Mouse (Mus musculus) liver, embryonic 16.5 days (tissue): Measurements from ENCODE around the gene Lamtor4. TPM values are rescaled to one million over a fixed set of nuclear protein-coding genes. Genes with fewer than 3 reads are reported as not detected.

Experiments used
- ATAC-seq: fragments of 200-750 bp; cut with Nextera tagmentation; 2 replicates; pipeline ENCODE4 v1.8.0; 2017; ENCODE audit warnings: low read depth, mild to moderate bottlenecking, moderate number of reproducible peaks, moderate library complexity
- H3K27ac ChIP-seq: fragments of 300-500 bp; sonication (generic); 2 replicates; pipeline ENCODE4 v1.5.1; 2014; ENCODE audit warnings: mild to moderate bottlenecking, low read length
- H3K27me3 ChIP-seq: fragments of 300-500 bp; sonication (generic); 2 replicates; pipeline ENCODE4 v1.6.1; 2014; ENCODE audit warnings: low read depth, low read length, mixed read lengths; ENCODE audit not compliant: control insufficient read depth, insufficient read depth
- H3K36me3 ChIP-seq: fragments of 300-500 bp; sonication (generic); 2 replicates; pipeline ENCODE4 v1.6.1; 2014; ENCODE audit warnings: mild to moderate bottlenecking; ENCODE audit not compliant: control insufficient read depth, insufficient read depth
- H3K4me1 ChIP-seq: fragments of 300-500 bp; sonication (generic); 2 replicates; pipeline ENCODE4 v1.6.1; 2014; ENCODE audit warnings: low read depth, low read length, mixed read lengths; ENCODE audit not compliant: control insufficient read depth
- H3K4me2 ChIP-seq: fragments of 300-500 bp; sonication (generic); 2 replicates; pipeline ENCODE4 v1.6.1; 2014; ENCODE audit warnings: low read depth, low read length, mixed read lengths
- H3K4me3 ChIP-seq: fragments of 300-500 bp; sonication (generic); 2 replicates; pipeline ENCODE4 v1.5.1; 2014; ENCODE audit warnings: low read depth, mild to moderate bottlenecking, low read length
- H3K9ac ChIP-seq: fragments of 300-500 bp; sonication (generic); 2 replicates; pipeline ENCODE4 v1.6.1; 2014; ENCODE audit warnings: low read depth, low read length
- H3K9me3 ChIP-seq: fragments of 300-500 bp; sonication (generic); replicated peaks from 2 replicates; pipeline ENCODE4 v1.6.1; 2016; ENCODE audit warnings: low read length; ENCODE audit not compliant: control insufficient read depth
- WGBS: fragments of 180-500 bp; shearing (Covaris S2); extraction: QIAGEN DNeasy Blood & Tissue Kit; methylation state at CpG from one replicate; pipeline ENCODE4 v1.1.7; 2014; ENCODE audit not compliant: insufficient replicate concordance; 5-methylcytosine and 5-hydroxymethylcytosine counted together
- polyA plus RNA-seq: library from polyadenylated mRNA; unstranded; fragments of >200 nt; fragmentation: Nextera tagmentation; extraction: Ambion mirVana; gene quantifications from 2 replicates; pipeline ENCODE4 v1.2.1, GENCODE M21; 2015

The Lamtor4 gene
- polyA plus RNA-seq, 1 experiment from 2014 or later: 31.7 TPM

- H3K27me3 ChIP-seq: no peaks in the 10 kb centered on the region
- WGBS: 12% methylated on average over 2 of the region's 2 CpGs
- no peak overlapping the region for H3K27ac ChIP-seq
- peaks cover under 1% of the 10 kb centered on the region; the same call in 1 of the 2 replicates for H3K4me1 ChIP-seq
- no peak overlapping the region for H3K4me3 ChIP-seq
- H3K36me3 ChIP-seq: no peaks in the 10 kb centered on the region
- no peak for ATAC-seq
- H3K9me3 ChIP-seq: no peaks in the 10 kb centered on the region
- H3K4me2 ChIP-seq: no peak overlapping the region
- no peak overlapping the region for H3K9ac ChIP-seq
Measured at GRCm38 (mm10) chr5:138227367-138227766, 27.9 kb upstream of the Lamtor4 start.

- ATAC-seq: no peak
- WGBS: 23% methylated on average over 3 of the region's 3 CpGs
- Histone ChIP-seq H3K4me1 (no peaks in the 10 kb centered on the region), H3K27me3 (no peaks in the 10 kb centered on the region), H3K27ac (no peak overlapping the region), H3K36me3 (no peaks in the 10 kb centered on the region), H3K4me3 (no peak overlapping the region), H3K9me3 (no peaks in the 10 kb centered on the region), H3K9ac (no peak overlapping the region), H3K4me2 (no peak overlapping the region)
Measured at GRCm38 (mm10) chr5:138228026-138228425, 27.3 kb upstream of the Lamtor4 start.

- Histone ChIP-seq H3K9ac (no peak overlapping the region), H3K4me1 (no peaks in the 10 kb centered on the region), H3K4me2 (no peak overlapping the region), H3K9me3 (no peaks in the 10 kb centered on the region), H3K27me3 (no peaks in the 10 kb centered on the region), H3K27ac (no peak overlapping the region), H3K4me3 (no peak overlapping the region), H3K36me3 (no peaks in the 10 kb centered on the region)
- WGBS: 77% methylated on average over 3 of the region's 3 CpGs
- no peak for ATAC-seq
Measured at GRCm38 (mm10) chr5:138229511-138229910, 25.8 kb upstream of the Lamtor4 start.

GRCm38 (mm10) chr5:138233778-138234177 is 21.5 kb upstream of the Lamtor4 start:
- Histone ChIP-seq H3K36me3 (no peaks in the 10 kb centered on the region), H3K4me3 (no peak overlapping the region), H3K9me3 (no peaks in the 10 kb centered on the region), H3K27me3 (no peaks in the 10 kb centered on the region), H3K4me1 (no peaks in the 10 kb centered on the region), H3K27ac (no peak overlapping the region), H3K4me2 (no peak overlapping the region), H3K9ac (no peak overlapping the region)
- WGBS: 71% methylated on average over 2 of the region's 2 CpGs
- ATAC-seq: no peak

GRCm38 (mm10) chr5:138234224-138234623 is 21.1 kb upstream of the Lamtor4 start:
- peak; percentile 53 for ATAC-seq
- Histone ChIP-seq H3K4me2 (no peak overlapping the region), H3K4me1 (no peaks in the 10 kb centered on the region)

GRCm38 (mm10) chr5:138241511-138241910 is 13.8 kb upstream of the Lamtor4 start:
- WGBS: 11% methylated on average over 2 of the region's 2 CpGs

More at GRCm38 (mm10) chr5:138234224-138234623, 21.1 kb upstream of the Lamtor4 start:
- no peaks in the 10 kb centered on the region for H3K27me3 ChIP-seq
- no peaks in the 10 kb centered on the region for H3K36me3 ChIP-seq
- H3K9me3 ChIP-seq: no peaks in the 10 kb centered on the region
- H3K9ac ChIP-seq: no peak overlapping the region
- no peak overlapping the region for H3K4me3 ChIP-seq
- no peak overlapping the region for H3K27ac ChIP-seq

GRCm38 (mm10) chr5:138251144-138251543 is 4.1 kb upstream of the Lamtor4 start:
- Histone ChIP-seq H3K9ac (no peak overlapping the region), H3K27ac (no peak overlapping the region), H3K9me3 (no peaks in the 10 kb centered on the region), H3K4me1 (peaks cover 7% of the 10 kb centered on the region), H3K4me3 (no peak overlapping the region), H3K36me3 (no peaks in the 10 kb centered on the region), H3K27me3 (no peaks in the 10 kb centered on the region), H3K4me2 (no peak overlapping the region)
- ATAC-seq: no peak
- 76% methylated on average over 12 of the region's 12 CpGs for WGBS

More at GRCm38 (mm10) chr5:138241511-138241910, 13.8 kb upstream of the Lamtor4 start:
- H3K9me3 ChIP-seq: no peaks in the 10 kb centered on the region
- H3K4me2 ChIP-seq: no peak overlapping the region
- no peak overlapping the region for H3K27ac ChIP-seq
- no peaks in the 10 kb centered on the region for H3K4me1 ChIP-seq
- H3K36me3 ChIP-seq: no peaks in the 10 kb centered on the region
- H3K27me3 ChIP-seq: no peaks in the 10 kb centered on the region
- no peak overlapping the region for H3K4me3 ChIP-seq
- ATAC-seq: no peak
- no peak overlapping the region for H3K9ac ChIP-seq

GRCm38 (mm10) chr5:138253061-138253460 is 2.2 kb upstream of the Lamtor4 start:
- 76% methylated on average over 3 of the region's 3 CpGs for WGBS
- ATAC-seq: no peak
- Histone ChIP-seq H3K4me1 (peaks cover 19% of the 10 kb centered on the region), H3K4me2 (no peak overlapping the region), H3K4me3 (no peak overlapping the region), H3K27ac (no peak overlapping the region), H3K9ac (no peak overlapping the region), H3K27me3 (no peaks in the 10 kb centered on the region), H3K9me3 (no peaks in the 10 kb centered on the region), H3K36me3 (no peaks in the 10 kb centered on the region)

- WGBS: 5% methylated on average over 7 of the region's 7 CpGs
- peak overlapping the region; percentile 82 for H3K27ac ChIP-seq
- no peaks in the 10 kb centered on the region for H3K27me3 ChIP-seq
- peak overlapping the region; percentile 92 for H3K4me2 ChIP-seq
- peaks cover 2% of the 10 kb centered on the region; the same call in 1 of the 2 replicates for H3K36me3 ChIP-seq
- H3K9ac ChIP-seq: peak overlapping the region; percentile 80
- peaks cover 36% of the 10 kb centered on the region for H3K4me1 ChIP-seq
- no peak for ATAC-seq
- H3K9me3 ChIP-seq: no peaks in the 10 kb centered on the region
- peak overlapping the region; percentile 88 for H3K4me3 ChIP-seq
Measured at GRCm38 (mm10) chr5:138256094-138256467, 799 bp downstream of the Lamtor4 start.
